Mouse (Mus musculus) adrenal gland, postnatal 25 days (tissue): ENCODE measurements at regions not wholly inside any gene's neighbourhood (a gene's known extent, or its start where the extent isn't known, plus 50 kb on each side); places are given as distances from the start of the nearest gene placed in this dataset.
"Not testable (repeated sequence)": the region's sequence is repeated elsewhere in the genome, so short reads cannot be mapped to it uniquely, and the experiment has no call there.

Experiments
- DNase-seq: peaks from one replicate; pipeline ENCODE4 v3.0.0; 2021; ENCODE audit warnings: mixed read lengths

DNA sequence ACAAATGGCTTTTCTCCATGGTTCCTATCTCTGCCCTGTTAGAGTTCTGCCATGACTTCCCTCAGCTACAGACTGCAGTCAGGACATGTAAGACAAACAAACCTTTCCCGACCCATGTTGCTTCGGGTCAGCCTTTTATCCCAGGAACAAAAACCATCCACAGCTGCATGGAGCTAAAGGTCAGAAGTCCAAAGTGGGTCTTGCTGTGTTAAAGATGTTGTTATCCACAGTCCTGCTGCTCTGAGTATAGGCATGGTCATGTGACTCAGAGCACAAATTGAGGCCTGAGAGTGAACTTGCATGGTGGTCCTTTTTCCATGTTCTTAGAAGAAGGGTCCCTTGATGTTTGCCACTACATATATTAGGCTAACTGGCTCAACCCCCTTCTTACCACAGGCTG lies 296.5 kb upstream of the Cdh4 start:
- DNase-seq, result no peak

- DNase-seq, result no peak
Observed at GRCm38 (mm10) chr2:179146274-179146673, 296.0 kb upstream of the Cdh4 start.

- DNase-seq, result no peak
Observed at GRCm38 (mm10) chr2:179148194-179148593, 294.0 kb upstream of the Cdh4 start.

- no peak for DNase-seq
Observed at GRCm38 (mm10) chr2:179148667-179149066, 293.6 kb upstream of the Cdh4 start.

DNA sequence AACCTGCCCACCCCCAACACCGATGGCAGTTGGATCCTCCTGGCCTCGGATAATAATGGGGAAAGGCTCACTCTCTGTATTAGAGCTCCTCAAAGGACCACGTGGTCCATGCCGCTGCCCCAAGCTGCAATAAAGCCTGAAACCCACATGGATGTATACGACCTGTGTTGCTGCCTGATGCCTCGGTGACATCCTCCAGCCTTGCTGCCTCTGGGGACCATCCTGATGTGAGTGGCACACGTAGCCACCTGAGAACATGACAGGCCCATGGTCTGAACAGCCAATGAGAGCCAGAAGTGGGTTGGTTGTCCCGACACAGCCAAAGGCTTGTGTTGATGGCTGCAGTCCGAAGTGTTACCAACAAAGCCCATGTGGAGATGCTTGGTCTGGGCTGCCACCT lies 283.4 kb upstream of the Cdh4 start:
- no peak for DNase-seq

DNA sequence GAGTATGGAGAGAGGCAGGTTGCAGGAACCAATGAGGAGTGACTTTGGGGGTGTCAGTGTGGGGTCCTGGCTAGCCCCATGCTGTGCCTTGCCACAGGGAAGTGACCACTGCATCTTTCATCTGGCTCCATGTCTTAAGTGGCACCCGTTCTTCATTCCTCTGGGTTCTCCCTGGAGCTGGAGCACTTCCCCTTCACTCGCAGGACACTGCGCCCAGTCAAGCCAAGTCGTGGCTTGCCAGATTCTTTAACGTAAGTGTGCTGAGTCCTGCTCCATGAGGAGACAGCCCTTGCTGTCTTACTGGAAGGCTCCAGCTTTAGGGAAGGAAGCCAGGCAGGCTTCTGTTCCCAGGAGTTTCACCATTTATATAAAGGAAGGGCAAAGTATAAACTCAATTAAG lies 279.1 kb upstream of the Cdh4 start:
- DNase-seq, result no peak

DNA sequence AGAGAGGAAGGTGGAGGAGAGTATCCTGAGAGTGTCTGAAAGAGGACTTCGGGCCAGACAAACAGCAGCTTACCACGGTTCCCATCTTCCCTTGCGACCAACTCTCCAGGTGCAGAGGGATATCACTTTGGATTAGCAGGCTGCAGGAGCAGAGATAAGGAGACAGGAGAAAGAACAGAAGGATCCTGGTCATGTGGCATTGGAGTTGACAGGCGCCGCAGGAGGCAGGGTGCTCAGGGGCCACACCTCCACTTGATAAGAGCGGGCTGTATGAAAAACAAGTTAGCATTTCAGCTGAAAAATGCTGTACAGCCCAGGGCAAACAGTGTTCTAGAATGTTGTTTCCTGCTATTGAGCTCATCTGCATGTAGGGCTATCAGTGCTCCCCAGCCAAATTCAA lies 272.1 kb upstream of the Cdh4 start:
- DNase-seq, result no peak

- no peak for DNase-seq
Observed at GRCm38 (mm10) chr2:179170608-179171007, 271.6 kb upstream of the Cdh4 start.

- not testable (repeated sequence) for DNase-seq
Observed at GRCm38 (mm10) chr2:179176835-179177530, 265.2 kb upstream of the Cdh4 start.

DNA sequence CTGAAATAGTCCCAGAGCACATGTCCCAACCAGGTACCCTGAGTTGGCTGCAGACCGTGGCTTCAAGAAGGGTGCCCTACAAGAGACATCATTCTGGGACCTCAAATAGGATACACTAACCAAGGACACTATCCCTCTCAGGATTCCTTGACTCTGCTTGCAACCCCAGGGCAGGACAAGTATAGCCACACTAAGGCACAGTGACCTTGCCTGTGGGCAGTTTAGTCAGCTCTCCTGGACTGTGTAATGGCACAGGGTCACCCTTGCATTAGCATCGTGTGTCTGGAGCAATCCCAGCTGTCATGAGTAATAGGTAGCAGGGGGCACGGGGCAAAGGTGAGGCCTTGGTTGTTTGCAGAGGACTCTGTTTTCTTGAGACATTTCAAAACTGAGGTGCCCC lies 260.9 kb upstream of the Cdh4 start:
- no peak for DNase-seq

- DNase-seq, result no peak
Observed at GRCm38 (mm10) chr2:179182123-179182522, 260.1 kb upstream of the Cdh4 start.

GRCm38 (mm10) chr2:179192906-179193496 lies 249.2 kb upstream of the Cdh4 start:
- DNase-seq, result no peak

GRCm38 (mm10) chr2:179193507-179194160 lies 248.6 kb upstream of the Cdh4 start:
- DNase-seq, result peak; percentile 63

DNA sequence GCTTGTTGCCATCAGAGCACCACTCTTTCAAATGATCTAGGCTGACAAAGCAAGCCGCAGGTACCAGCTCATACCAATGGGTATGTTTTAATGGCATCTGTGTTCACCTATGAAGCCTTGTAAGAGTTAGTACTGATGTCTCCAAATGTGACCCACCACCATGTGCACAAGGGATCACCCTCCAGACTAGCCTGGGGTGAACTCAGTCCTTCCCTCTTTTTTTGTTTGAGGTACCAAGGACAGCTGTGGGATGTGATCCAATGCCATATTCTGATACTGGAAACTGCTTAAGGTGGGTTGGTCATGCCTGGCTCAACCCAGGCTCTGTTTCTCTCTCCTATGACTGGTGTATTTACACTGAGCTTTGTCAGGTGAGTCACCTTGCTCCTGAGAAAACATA lies 244.8 kb upstream of the Cdh4 start:
- DNase-seq, result no peak

- DNase-seq, result peak; percentile 7
Observed at GRCm38 (mm10) chr2:179200495-179200894, 241.7 kb upstream of the Cdh4 start.

GRCm38 (mm10) chr2:179210164-179210805 lies 231.9 kb upstream of the Cdh4 start:
- DNase-seq, result no peak

DNA sequence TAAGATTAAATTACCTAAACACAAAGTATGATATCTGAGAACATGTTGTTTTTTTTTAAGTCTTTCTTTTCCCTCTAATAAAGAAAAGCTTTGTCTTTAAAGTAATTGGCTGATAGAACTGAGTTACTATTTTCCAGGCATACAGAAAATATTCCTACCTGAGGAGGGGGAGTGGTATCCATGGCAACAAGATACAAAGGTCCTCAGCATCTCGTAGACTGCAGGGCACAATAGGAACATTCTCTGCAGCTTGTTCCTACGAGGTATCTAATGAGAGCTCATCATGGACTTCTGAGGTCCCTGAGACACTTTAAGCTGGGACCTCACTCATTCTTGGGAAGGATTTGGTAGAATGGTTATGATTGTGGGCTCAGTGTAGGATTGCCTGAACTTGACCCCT lies 225.5 kb upstream of the Cdh4 start:
- DNase-seq, result no peak

DNA sequence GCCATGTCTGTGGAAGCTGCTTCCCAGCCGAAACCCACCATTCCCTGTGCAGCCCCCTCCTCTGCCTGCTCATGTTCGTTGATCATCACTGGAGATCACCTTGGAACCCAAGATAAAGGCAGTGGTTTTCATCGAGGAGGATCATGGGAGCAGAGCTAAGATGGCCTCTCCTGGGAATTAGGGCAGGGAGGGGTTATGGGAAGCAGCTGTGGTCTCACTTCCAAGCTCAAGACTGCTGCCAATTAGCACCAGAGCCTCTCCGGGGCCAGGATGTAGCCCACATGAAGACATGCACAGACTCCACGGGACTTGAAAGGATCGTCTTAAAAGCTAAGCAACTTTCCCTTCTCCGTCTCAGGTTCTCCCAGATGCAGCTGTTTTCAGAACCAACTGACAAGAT lies 214.1 kb upstream of the Cdh4 start:
- no peak for DNase-seq

GRCm38 (mm10) chr2:179231708-179232354 lies 210.4 kb upstream of the Cdh4 start:
- DNase-seq, result no peak

DNA sequence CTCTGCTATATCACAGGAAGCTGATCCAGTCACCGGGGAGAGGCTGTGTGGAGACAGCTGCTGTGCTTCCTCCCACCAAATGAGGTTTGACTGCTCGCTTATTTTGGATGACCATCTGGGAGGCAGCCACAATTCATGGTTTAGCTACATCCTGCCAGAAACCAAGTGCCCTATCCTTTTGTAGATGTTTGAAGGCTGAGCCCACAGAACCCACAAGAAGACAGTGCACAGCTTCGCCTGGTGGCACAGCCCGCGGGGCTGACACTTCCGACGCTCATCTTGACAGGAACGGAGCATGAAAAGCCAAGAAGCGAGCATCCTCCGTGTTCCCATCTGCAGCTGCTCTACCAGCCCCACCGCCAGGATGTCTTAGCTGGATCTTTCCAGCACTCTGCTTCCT lies 204.1 kb upstream of the Cdh4 start:
- DNase-seq, result no peak

GRCm38 (mm10) chr2:179260892-179261291 lies 181.3 kb upstream of the Cdh4 start:
- DNase-seq, result no peak

- no peak for DNase-seq
Observed at GRCm38 (mm10) chr2:179263888-179264287, 178.3 kb upstream of the Cdh4 start.

GRCm38 (mm10) chr2:179265436-179265835 lies 176.8 kb upstream of the Cdh4 start:
- no peak for DNase-seq
